Mouse (Mus musculus): Measurements from ENCODE around the gene Vav2.

GRCm38 (mm10) chr2:27426406-27426854, 403 bp downstream of the Vav2 start:
- TF ChIP-seq POLR2A (IDR thresholded peaks at IDR 0.05; ENCODE audit: insufficient read depth, low read length), result no peak
- TF ChIP-seq CTCF (IDR thresholded peaks at IDR 0.05; ENCODE audit: low read depth, low read length), result no peak

All from ES-Bruce4 (cell line).